Mouse (Mus musculus) ES-E14 (cell line): ENCODE results near the gene Rab28. TPM values are rescaled to one million over a fixed set of nuclear protein-coding genes. Genes with fewer than 3 reads are reported as not detected.

Experiments
- DNase-seq: peaks from one replicate; pipeline ENCODE4 v3.0.0-alpha.2; 2013; ENCODE audit warnings: low read depth, low spot score
- H3K27ac ChIP-seq: 2 replicates; pipeline ENCODE4 v1.5.1; 2012; ENCODE audit warnings: low read depth, mild to moderate bottlenecking, low read length, moderate library complexity, mixed read lengths; ENCODE audit not compliant: poor library complexity, insufficient read depth, severe bottlenecking
- H3K36me3 ChIP-seq: 2 replicates; pipeline ENCODE4 v1.6.1; 2012; ENCODE audit warnings: mild to moderate bottlenecking, low read length, moderate library complexity, mixed read lengths; ENCODE audit not compliant: control insufficient read depth, poor library complexity, insufficient read depth, severe bottlenecking
- H3K4me1 ChIP-seq, 2 experiments: fragments of 150-350 bp in 1 of 2; sonication (generic) in 1 of 2; 2 replicates each; pipeline ENCODE4 v1.6.1; 2012; ENCODE audit warnings: low read length in 2 of 2, mild to moderate bottlenecking in 1 of 2, mixed read lengths in 1 of 2; ENCODE audit not compliant: control insufficient read depth in 2 of 2, insufficient read depth in 2 of 2, poor library complexity in 1 of 2
- H3K4me3 ChIP-seq, 2 experiments: fragments of 150-350 bp in 1 of 2; sonication (generic) in 1 of 2; 2 replicates each; pipeline ENCODE4 v1.5.1; 2012; ENCODE audit warnings: low read length in 2 of 2, low read depth in 1 of 2, mild to moderate bottlenecking in 1 of 2, mixed read lengths in 1 of 2; ENCODE audit not compliant: insufficient read depth in 1 of 2, poor library complexity in 1 of 2, severe bottlenecking in 1 of 2
- H3K9ac ChIP-seq: 2 replicates; pipeline ENCODE4 v1.6.1; 2012; ENCODE audit warnings: low read depth, mild to moderate bottlenecking, low read length, mixed read lengths; ENCODE audit not compliant: poor library complexity, insufficient read depth, severe bottlenecking
- H3K9me3 ChIP-seq: fragments of 150-350 bp; sonication (generic); 2 replicates; pipeline ENCODE4 v1.6.1; 2012; ENCODE audit warnings: low read depth, mild to moderate bottlenecking, low read length; ENCODE audit not compliant: control insufficient read depth, insufficient read depth
- CHD2 ChIP-seq: IDR thresholded peaks from 2 replicates; pipeline ENCODE4 v1.6.1; 2014; ENCODE audit warnings: mild to moderate bottlenecking, low read depth, low read length, inconsistent platforms
- HCFC1 ChIP-seq: IDR thresholded peaks from 2 replicates; pipeline ENCODE4 v1.6.1; 2012; ENCODE audit warnings: low read length, inconsistent platforms, borderline replicate concordance; ENCODE audit not compliant: insufficient read depth
- MAFK ChIP-seq: IDR thresholded peaks from 2 replicates; pipeline ENCODE4 v1.6.1; 2014; ENCODE audit warnings: mild to moderate bottlenecking, low read depth, low read length, inconsistent platforms; ENCODE audit not compliant: insufficient read depth
- ZC3H11A ChIP-seq: IDR thresholded peaks from 2 replicates; pipeline ENCODE4 v1.6.1; 2012; ENCODE audit warnings: low read depth, mild to moderate bottlenecking, inconsistent platforms, low read length, borderline replicate concordance
- ZNF384 ChIP-seq: IDR thresholded peaks from 2 replicates; pipeline ENCODE4 v1.6.1; 2012; ENCODE audit warnings: low read depth, low read length, inconsistent platforms
- in situ Hi-C, 2 experiments: fragments of 600-800 bp; cut with MboI; formaldehyde crosslinking; loops; one replicate each; pipeline ENCODE4 v1.15.1; 2025; ENCODE audit warnings: low sequenced_read_pairs in 2 of 2, inconsistent platforms in 1 of 2; ENCODE audit not compliant: unreplicated experiment in 2 of 2
- total RNA-seq: library from RNA; depleted of rRNA; stranded (reverse); fragments of 300-350 nt; gene quantifications from 2 replicates; pipeline ENCODE4 v1.2.3, GENCODE M21; 2012

The Rab28 gene
- total RNA-seq, 1 experiment, result 11.9 TPM

DNA sequence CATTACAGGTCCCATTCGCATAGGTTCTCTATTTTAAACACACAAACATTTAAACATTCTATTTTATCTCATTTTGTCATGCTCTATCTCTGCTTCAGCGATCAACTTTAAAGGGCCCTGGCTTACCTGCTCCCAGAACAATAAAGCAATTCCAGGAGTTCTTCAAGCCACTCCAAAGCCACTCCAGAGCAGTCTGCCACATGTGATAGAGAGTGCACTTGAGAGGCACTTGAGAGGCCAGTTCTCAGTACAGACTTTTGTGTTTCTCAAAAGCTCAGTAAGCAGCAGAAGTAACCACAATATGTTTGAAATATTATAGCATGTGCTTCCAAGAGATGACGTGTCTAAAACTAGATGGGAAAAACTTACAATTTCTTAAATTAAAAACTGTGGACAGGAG, 86.2 kb downstream of the Rab28 start:
- Histone ChIP-seq H3K9ac (no peak overlapping the region), H3K36me3 (no peaks in the 10 kb centered on the region), H3K4me1 (no peaks in the 10 kb centered on the region), H3K27ac (no peak overlapping the region), H3K4me3 (no peak overlapping the region), H3K9me3 (no peaks in the 10 kb centered on the region)
- DNase-seq, result no peak
- no peak for TF ChIP-seq ZC3H11A
- TF ChIP-seq HCFC1, result no peak
- no peak for TF ChIP-seq MAFK
- TF ChIP-seq ZNF384, result no peak
- no peak for TF ChIP-seq CHD2
- in situ Hi-C loops, result no loop called here

DNA sequence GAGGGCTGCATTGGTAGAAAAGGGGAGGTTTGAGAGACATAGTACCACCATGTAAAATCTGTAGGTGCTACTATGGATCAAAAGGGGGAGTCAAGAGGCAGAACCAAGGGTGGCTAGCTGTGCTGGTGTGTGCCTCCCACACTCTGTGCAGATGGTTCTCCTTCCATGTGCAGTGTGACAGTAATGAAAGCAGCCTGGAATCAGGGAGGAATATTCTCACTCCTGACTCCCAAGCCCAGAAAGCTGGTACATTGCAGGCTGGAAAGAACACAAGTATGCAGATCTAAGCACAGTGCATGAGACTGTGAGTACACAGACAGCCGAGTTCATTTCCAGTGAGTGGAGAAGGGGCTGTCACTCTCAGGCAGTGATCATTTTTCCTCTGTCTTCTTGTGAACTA, 89.0 kb downstream of the Rab28 start:
- Histone ChIP-seq H3K9me3 (no peaks in the 10 kb centered on the region), H3K4me3 (no peak overlapping the region), H3K9ac (no peak overlapping the region), H3K36me3 (no peaks in the 10 kb centered on the region), H3K27ac (no peak overlapping the region), H3K4me1 (no peaks in the 10 kb centered on the region)
- TF ChIP-seq ZNF384, result no peak
- no peak for TF ChIP-seq MAFK
- no peak for TF ChIP-seq ZC3H11A
- no peak for TF ChIP-seq CHD2
- TF ChIP-seq HCFC1, result no peak
- in situ Hi-C loops, result no loop called here
- no peak for DNase-seq

DNA sequence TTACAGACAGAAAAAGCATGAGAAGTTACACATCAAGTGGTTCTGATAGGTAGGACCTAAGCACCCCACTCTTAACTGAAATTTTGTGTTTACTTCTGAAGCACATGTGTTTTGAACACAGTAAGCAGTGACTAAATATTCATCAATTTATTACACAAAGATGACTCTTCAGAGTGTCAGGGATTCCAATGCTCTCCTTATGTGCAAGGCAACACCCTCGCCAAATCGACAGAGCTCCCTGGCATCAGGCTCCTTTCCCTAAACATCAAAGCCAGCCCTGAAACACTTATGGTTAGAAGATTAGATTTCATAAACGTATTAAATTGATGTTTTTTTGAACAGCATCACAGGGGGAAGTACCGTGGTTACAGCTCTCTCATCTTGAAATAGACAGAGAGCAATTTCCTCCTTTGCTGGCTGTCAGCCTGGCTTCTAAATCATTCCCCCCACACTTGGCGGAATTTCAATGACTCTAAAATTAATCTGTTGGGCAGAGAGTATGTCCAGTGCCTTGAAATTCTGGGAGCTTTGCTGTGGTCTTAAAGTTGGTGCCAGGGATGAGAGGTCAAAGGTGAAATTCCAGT, 97.4 kb downstream of the Rab28 start:
- Histone ChIP-seq H3K36me3 (no peaks in the 10 kb centered on the region), H3K4me1 (no peaks in the 10 kb centered on the region), H3K9me3 (no peaks in the 10 kb centered on the region), H3K27ac (no peak overlapping the region), H3K4me3 (no peak overlapping the region), H3K9ac (no peak overlapping the region)
- no peak for DNase-seq
- in situ Hi-C loops, result no loop called here
- no peak for TF ChIP-seq CHD2
- TF ChIP-seq MAFK, result no peak

DNA sequence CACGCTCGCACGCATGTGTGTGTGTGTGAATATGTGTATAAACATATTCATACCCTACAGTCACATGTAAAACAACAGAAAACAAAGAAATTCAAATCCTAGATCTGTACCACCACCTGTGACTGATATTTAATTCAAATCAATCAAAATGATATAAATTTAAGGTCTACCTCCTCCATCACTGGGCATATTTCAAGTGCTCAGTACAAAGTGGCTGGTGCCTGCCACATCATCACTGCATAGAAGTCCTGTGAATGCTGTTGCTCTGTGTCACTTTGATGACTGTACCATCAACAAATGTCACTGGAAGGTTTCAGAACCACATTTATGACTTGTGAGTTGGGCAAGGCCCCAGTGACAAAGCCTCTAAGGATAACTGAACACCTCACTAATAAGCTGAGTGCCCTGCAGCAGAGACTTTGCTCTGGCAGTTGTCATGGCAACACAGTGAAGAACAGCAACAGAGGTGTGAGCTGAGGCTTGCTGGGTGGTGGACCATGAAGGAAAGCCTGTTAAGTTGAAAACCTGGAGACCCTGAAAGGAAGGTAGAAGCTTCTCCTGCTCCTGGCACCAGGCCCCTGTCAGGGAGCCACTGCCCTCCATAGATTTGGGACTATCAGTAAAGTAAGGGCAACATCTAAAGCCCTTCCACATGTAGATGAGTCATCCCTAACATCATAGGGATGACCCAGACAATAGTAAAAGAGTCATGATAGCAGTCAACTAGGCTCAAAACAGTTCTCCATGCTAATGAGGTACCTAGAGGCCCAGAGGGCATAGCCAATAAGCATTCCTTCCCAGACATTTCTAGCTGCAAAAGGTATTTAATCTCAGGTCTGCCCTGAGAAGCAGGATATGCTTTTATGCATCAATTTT, 111.5 kb downstream of the Rab28 start:
- H3K36me3 ChIP-seq, result no peaks in the 10 kb centered on the region
- no peak for DNase-seq
- no peak overlapping the region for H3K27ac ChIP-seq
- no peak overlapping the region for H3K9ac ChIP-seq
- no peak overlapping the region for H3K4me3 ChIP-seq
- H3K9me3 ChIP-seq, result no peaks in the 10 kb centered on the region
- no peaks in the 10 kb centered on the region for H3K4me1 ChIP-seq
- in situ Hi-C loops, result no loop called here
- no peak for TF ChIP-seq ZNF384
- TF ChIP-seq CHD2, result no peak
- TF ChIP-seq HCFC1, result no peak
- no peak for TF ChIP-seq ZC3H11A
- TF ChIP-seq MAFK, result no peak
